Comparison of ENCODE assay signal across 8 mouse cellular contexts in genomic region chr9:108832390-108833108, GRCm38 (mm10). TPM values are rescaled to one million over a fixed set of nuclear protein-coding genes. Genes with fewer than 3 reads are reported as not detected.
DNase-seq lines count a peak whose midpoint lies in the region; ATAC-seq lines count a peak whose summit lies in the region.

No protein-coding gene starts in this region.

- peaks cover 52% of the 10 kb centered on the region for H3K27me3 ChIP-seq in intestine, embryonic 15.5 days (replicated peaks)

- ATAC-seq in intestine, embryonic 15.5 days = peak; percentile 100

- H3K9ac ChIP-seq in intestine, embryonic 15.5 days = peak overlapping the region; percentile 32

- peak overlapping the region; percentile 94 for H3K4me2 ChIP-seq in intestine, embryonic 15.5 days (replicated peaks)

- no peaks in the 10 kb centered on the region for H3K36me3 ChIP-seq in intestine, embryonic 15.5 days

- DNase-seq in adrenal gland, adult 8-10 months = peak; percentile 94
- DNase-seq in embryo, embryonic 9.5 days (ENCODE audit: extremely low spot score) = peak; percentile 93
- DNase-seq in gastrocnemius, postnatal 36 days = peak; percentile 73 to 79
- DNase-seq in left cerebral cortex, postnatal 36 days (ENCODE audit: low spot score in 2 of 2) = peak; percentile 59 to 71
- DNase-seq in mesoderm, embryonic 11.5 days (ENCODE audit: low read depth, low spot score) = peak; percentile 94
- DNase-seq in right cerebral cortex, postnatal 14 days = peak; percentile 73
- DNase-seq in urinary bladder, postnatal 25 days (ENCODE audit: low spot score) = peak; percentile 79

- H3K27ac ChIP-seq in intestine, embryonic 15.5 days = no peak overlapping the region

- H3K4me1 ChIP-seq in intestine, embryonic 15.5 days (replicated peaks) = peaks cover 17% of the 10 kb centered on the region

- H3K4me3 ChIP-seq in intestine, embryonic 15.5 days (replicated peaks) = peak overlapping the region; percentile 51

- H3K9me3 ChIP-seq in intestine, embryonic 15.5 days = no peaks in the 10 kb centered on the region

- intact Hi-C loops in gastrocnemius, postnatal 36 days (cut with DNase I) = no loop called here
- intact Hi-C loops in left cerebral cortex, postnatal 36 days (cut with DNase I) = no loop called here

- WGBS in intestine, embryonic 15.5 days = 3% methylated on average over 46 of the region's 46 CpGs

RNA-seq across cellular contexts. Expression of gene Celsr3, which starts 6.4 kb away (rescaled TPM):
- total RNA-seq in adrenal gland, adult 8-10 months (2022) = 1 to 10 TPM; 3.0 to 8.6 (median 7.9) TPM
- not detected for total RNA-seq in gastrocnemius, postnatal 36 days (2021)
- 0.64 and 1.3 TPM in 2 replicates for polyA plus RNA-seq in intestine, embryonic 15.5 days (2015; fragmentation: Nextera tagmentation; extraction: Ambion mirVana)
- total RNA-seq in left cerebral cortex, postnatal 36 days (2021) = 10 to 100 TPM; 43.4 to 74.0 TPM

RNA-seq across cellular contexts. Expression of gene Slc26a6, which starts 20.5 kb away (rescaled TPM):
- 10 to 100 TPM in 3 of 4 experiments, 1 to 10 TPM in 1; 8.4 to 14.4 (median 12.3) TPM for total RNA-seq in adrenal gland, adult 8-10 months (2022)
- total RNA-seq in gastrocnemius, postnatal 36 days (2021) = 10 to 100 TPM; 16.5 to 19.3 TPM
- 36.1 and 43.3 TPM in 2 replicates for polyA plus RNA-seq in intestine, embryonic 15.5 days (2015; fragmentation: Nextera tagmentation; extraction: Ambion mirVana)
- 10 to 100 TPM; 18.1 to 24.3 TPM for total RNA-seq in left cerebral cortex, postnatal 36 days (2021)

RNA-seq across cellular contexts. Expression of gene Nckipsd, which starts 24.4 kb away (rescaled TPM):
- total RNA-seq in adrenal gland, adult 8-10 months (2022) = 10 to 100 TPM; 11.1 to 19.0 (median 17.0) TPM
- 1 to 10 TPM; 2.8 to 3.2 TPM for total RNA-seq in gastrocnemius, postnatal 36 days (2021)
- polyA plus RNA-seq in intestine, embryonic 15.5 days (2015; fragmentation: Nextera tagmentation; extraction: Ambion mirVana) = 10.4 and 12.0 TPM in 2 replicates
- total RNA-seq in left cerebral cortex, postnatal 36 days (2021) = 10 to 100 TPM; 56.0 to 60.6 TPM

RNA-seq across cellular contexts. Expression of gene Ip6k2, which starts 49.0 kb away (rescaled TPM):
- total RNA-seq in adrenal gland, adult 8-10 months (2022) = 100 to 1,000 TPM in 3 of 4 experiments, 10 to 100 TPM in 1; 93.0 to 156 (median 128) TPM
- 10 to 100 TPM in 1 of 2 experiments, 1 to 10 TPM in 1; 9.9 to 14.5 TPM for total RNA-seq in gastrocnemius, postnatal 36 days (2021)
- polyA plus RNA-seq in intestine, embryonic 15.5 days (2015; fragmentation: Nextera tagmentation; extraction: Ambion mirVana) = 62.6 and 65.0 TPM in 2 replicates
- total RNA-seq in left cerebral cortex, postnatal 36 days (2021) = 100 to 1,000 TPM; 155 to 158 TPM

Comparison
In these comparisons a context has a peak if more than half of its experiments do, and no peak if none do; other contexts are left out.
1. RNA of gene Celsr3, which starts 6.4 kb away (total RNA-seq): 43.4 to 74.0 TPM in left cerebral cortex, postnatal 36 days; 3.0 to 8.6 TPM in adrenal gland, adult 8-10 months and not detected in gastrocnemius, postnatal 36 days; every median in the first group is over 4 times any median in the second.
2. Peak in every context shown above with its lines, with median percentiles within 50 percentile points of each other: DNase-seq.